Mouse (Mus musculus) adrenal gland, adult (tissue): ENCODE results near the gene Col13a1.

ENCODE experiments used
- DNase-seq, 2 experiments: peaks; one replicate each; pipeline ENCODE4 v3.0.0; 2022 to 2023; ENCODE audit warnings: low spot score in 1 of 2; ENCODE audit not compliant: inconsistent age in 2 of 2

The Col13a1 gene

DNA sequence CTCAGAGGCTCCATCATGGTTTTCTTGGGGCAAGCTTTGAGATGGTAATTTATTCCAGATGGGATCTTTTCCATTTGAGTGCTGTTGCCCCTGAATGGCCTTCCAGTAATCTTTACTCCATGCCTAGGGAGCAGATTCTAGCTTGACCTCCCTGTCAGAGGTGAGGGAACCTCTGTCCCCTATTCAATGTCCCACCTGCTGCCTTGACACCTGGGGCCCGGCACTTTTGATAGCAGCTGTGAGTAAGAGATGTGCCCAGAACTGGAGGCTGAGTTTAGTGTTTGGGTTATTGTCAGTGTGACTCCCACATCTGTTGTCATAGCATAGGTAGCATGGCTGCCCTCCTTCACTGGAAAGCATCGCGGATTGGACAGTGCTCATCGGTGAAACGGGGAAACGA, 147.2 kb downstream of the Col13a1 start:
- no peak for DNase-seq

DNA sequence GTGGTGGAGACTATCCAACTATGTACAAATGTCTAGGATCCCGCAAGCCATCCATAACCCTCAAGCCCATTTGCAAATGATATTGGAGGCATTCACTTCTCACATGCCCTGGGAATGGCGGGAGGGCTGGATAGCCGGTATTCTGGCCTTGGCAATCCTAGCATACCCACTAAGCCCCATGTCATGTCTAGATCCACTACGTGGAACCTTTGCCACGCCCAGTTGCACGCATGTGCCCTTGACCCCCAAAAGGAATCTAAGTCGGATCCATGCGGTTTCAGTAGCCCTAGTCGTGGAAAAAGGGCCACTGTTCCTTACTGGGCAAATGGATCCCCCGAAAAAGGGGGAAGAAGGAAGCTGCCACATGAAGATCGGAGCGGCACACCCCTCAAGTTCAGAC, 147.7 kb downstream of the Col13a1 start:
- no peak for DNase-seq

DNA sequence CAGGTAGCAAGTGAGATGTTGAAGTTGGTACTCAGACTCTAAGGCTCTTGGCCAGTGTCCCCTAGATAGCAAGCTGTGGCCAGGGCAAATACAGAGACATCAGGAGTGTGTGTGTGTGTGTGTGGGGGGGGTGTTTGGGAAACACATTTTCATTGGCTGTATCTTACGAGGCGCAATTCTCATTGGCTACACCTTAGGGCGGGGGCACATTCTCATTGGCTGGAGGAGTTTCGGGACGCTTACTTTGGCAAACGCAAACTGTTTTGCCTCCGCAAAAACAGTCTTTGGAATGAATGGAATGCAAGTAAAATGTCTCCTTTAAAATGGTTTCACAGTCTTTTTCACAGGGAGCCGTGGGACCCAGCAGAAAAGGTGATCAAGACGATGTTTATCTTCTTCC, 148.1 kb downstream of the Col13a1 start:
- no peak for DNase-seq

DNA sequence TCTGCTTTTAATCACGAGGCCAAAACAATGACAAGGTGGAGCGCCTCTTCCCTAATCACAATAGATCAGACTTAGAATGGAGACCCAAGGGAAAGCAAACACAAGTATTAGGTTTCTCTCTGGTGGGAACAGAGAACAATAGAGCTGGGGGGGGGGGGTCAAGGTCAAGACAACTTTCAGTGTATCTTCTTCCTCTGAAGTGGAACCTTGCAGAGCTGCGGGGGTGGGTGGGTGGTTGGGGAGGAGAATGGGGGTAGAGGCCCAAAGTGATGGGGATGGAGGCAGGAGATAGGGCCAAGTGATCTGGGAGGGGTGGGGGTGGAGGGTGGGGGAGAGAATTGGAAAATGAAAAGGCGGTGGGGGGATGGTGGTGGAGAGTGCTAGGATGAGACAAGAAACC, 149.9 kb downstream of the Col13a1 start:
- no peak for DNase-seq

DNA sequence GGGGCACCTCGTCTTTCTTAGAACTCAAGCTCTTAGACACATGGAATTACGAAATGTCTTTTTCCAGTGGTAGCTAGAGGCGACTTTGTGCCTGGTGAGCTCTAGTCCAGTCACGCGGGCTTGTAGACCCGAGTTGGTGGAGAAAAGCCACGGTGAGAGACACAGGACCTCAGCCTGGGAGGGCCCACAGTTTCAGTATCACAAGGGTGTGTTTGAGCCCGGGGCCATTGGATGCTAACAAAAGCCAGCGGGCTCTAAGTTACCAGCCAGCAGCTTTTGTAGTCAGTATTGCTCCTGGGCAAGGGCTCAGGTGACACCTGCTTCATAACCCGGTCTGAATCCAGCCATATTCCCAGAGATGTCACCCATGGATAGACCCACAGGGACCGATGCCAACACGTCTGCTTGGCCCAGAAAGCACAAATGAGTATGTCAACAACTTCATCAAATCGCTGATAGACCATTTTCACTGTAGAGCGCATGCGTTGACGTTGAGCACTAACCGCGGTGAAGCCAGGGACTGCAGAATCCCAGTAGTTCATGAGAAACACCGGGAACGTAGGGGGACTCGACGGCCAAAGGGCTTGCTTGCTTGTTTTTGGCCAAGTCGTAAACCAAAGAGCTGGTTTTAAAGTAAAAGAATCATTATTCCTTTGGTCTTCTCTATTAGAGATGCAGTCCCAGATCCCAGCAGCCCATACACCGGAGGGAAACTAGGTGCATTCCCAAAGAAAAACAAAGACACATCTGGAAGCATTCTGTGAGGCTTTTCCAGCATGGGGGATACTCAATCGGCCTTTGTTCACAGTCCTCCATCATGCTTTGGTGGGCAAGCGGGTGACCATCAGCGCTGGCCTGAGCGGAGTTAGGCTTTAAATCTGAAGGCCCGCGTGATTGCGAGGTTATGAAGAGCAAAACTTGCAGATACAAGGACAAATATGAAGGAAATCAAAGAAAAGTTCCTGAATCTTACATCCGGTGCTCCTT, 150.7 kb downstream of the Col13a1 start:
- DNase-seq, result no peak

DNA sequence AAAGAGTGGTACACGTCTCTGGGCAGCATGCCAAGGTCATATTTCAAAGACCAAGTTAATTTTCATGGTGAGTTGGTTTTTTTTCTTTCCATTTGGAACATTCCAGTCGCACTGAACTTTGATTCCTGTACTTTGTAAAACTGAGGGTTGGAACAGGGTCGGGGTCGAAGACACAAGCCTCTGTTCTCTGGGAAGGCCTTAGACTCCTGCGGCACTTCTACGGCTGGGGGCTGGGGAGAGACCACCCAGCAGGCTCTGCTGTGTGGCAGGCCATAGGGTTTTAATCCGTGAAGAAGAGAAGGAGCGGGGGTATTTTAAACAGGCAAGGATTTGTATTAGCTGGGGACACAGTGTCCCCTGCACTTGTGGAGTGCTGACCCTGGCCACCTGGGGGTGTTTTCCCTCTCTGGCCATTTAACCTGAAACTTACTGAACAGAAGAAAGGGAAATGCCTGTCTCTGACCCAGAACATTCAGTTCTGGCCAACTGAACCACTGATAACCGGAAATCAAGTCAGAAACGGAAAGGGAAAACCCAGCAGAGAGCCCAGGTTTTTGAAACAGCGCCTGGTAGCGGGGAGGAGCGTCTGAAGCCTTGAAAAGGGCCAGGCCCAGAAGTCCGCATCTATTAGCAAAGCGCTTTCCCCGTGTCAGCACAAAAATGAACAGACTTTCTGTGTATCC, 152.0 kb downstream of the Col13a1 start:
- DNase-seq, result peak; percentile 61 to 75

DNA sequence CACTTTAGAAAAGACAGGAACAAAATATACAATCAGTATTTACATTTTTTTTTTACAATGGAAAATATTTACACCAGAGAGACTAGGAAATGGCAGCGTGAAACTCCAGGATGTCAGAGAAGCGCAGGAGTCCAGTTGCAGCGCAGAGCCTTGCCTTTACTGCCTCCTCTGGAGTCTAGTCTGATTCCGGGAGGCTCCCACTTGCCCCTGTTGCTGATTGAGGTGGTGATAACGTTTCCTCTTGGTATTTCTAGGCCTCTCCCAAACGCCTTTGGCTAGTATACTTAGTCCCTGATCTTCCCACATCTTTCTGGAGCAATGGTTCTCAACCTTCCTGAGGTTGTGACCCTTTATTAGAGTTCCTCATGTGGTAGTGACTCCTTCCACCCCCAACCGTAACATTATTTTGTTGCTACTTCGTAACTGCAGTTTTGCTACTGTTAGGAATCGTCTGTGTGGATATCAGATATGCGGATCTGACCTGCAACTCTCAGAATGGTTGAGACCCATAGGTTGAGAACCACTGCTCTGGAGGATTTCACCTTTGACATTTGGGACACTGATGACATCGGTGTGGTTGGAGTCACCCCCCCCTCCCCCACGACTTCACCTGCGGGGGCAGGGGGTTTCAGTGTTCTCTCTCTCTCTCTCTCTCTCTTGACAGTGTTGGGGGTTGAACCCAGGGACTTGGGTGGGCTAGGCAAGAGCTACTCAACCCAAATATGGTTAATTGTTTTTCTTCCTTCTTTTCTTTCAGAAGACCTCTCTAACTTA, 152.7 kb downstream of the Col13a1 start:
- DNase-seq, result peak in 1 of 2 experiments; percentile 18

DNA sequence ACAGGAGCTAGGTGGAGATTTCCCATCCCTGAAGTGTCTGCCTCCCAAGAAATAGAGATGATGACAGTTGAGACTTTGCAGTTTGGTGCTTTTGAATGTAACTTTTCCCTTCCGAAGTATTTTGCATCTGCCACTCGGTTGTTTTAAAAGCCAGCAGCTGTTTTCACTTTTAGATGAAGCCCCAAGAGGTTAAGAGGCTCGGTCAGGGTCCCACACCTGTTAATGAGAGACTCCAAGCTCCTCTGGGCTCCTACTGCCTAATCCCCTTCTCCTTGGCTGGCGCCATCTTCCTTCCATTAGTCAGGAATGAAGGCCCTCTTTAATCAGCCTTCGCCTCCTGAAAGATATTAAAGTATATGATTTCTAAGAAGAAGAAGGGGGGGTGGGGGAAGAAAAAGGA, 153.4 kb downstream of the Col13a1 start:
- DNase-seq, result no peak

DNA sequence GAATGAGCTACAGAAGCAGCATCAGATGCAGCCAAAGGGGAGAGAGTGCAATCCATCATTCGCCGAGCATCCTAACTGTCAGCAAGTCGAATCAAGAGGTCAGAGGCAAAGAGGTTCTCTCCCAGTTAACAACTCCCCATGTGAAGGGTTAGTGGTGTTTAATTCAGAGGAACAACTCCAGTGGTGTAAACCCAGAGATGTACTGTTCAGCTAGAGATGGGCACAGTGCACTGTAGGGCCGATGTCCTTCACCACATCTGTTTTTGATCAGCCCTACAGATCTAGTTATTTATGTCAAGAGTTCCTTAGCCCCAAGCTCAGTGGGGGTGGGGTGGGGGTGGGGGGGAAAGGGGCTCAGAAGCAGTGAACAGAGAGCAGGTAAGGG, 155.2 kb downstream of the Col13a1 start:
- no peak for DNase-seq

DNA sequence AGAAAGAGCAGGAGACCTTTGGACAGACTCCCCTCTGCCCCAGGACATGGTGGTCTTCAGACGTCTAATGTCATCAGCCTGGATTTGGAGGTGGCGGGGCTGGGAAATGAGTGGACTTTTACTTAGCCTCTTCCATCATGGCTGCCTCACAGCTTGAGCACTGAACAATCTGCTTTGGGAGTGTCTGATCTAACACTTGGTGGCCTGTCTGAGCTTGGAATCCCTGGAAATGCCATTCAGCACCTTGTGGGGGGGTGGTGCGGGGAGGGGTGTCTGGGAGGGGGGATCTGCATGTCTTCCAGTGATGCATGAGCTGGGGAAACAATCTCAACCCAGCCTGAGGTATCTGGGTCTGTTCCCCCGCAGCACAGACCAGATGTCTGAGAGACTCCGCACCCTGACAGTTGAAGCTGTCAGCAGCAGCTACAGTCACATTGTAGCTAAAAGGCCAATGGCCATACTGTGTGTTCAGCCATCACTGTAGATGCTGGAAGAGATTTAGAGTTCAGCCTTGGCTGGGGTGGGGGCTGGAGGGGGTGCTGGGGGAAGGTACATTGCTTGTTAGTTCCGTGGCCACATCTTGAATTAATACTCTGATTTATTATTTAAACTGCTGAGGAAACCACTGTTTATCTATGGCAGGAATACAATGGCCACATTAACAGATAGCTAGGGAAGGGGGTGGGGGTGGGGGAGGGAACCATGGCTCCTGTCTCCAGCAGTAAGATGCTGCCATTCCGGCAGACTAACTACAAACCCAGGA, 155.8 kb downstream of the Col13a1 start:
- DNase-seq, result no peak

DNA sequence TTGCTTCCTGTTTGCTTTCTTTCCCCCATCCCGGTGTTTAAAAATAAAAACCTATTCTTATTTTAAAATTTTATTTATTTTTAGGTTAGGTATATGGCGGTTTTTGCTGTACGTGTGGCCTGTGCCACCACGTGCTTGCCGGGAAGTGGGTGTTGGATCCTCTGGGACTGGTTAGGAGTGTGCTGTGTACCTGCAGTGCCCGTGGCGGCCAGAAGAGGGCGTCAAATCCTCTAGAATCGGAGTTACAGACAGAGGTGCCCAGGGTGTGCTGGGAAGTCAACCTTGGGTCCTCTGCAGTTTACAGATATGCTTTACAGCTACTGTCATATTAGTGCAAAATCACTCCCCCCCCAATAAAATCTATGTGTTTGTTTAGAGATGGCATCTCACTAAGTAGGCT, 158.9 kb downstream of the Col13a1 start:
- DNase-seq, result peak in 1 of 2 experiments; percentile 22

DNA sequence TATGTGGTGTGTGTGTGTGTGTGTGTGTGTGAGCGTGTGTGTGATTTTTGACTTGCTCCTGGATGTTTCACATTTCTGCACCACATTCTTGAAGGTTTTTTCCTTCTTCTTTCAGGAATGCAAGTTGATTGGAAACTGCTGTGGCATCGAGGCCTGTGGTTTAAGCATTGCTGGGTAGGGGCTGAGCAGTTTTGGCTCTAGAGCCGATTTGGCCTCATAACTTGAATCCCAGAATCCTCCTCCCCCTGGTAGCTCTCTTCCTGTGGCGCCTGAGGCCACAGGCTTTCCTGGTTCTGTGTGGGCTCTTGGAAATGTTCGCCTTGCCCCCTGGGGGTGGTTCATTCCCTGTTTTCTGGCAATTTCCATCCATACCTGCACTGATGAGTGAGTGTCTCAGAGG, 166.9 kb downstream of the Col13a1 start:
- no peak for DNase-seq

DNA sequence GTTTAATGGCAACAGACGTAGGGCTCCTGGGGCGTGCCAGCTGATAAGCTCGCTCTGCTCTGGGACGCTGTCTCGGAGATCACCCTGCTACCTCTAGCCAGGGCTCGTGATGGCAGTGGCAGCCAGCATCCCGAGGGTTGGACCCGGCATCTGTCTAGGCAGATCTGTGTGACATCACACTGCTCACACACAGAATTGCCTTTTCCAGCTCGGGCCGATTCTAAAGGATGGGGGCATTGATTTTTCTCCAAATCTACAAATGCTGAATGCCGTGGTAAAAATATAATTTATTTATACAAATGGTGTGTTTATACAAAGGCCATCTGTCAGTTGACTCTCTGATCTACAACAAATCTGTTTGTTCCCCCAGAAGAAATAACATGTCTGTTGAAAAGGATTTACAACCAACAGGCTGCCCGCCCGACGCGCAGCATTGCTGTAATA, 180.8 kb downstream of the Col13a1 start:
- no peak for DNase-seq

DNA sequence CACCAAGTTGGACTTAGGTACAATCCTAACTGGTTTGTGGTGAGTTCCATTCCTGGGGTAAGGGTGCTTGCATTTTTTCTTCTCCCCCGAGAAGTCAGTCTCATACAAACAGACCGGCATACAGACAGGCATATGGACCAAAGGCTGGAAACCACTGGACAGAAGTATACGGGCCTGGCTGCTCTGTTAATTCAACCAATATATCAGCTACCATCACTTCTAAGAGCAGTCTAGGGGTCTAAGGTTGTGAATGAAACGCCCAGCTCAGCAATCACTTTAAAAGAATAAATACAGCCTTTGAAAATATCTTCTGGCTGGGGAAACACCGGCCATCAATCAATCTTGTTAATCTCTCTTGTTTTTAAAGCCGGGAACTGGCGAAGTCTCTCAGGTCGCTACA, 183.4 kb downstream of the Col13a1 start:
- no peak for DNase-seq

DNA sequence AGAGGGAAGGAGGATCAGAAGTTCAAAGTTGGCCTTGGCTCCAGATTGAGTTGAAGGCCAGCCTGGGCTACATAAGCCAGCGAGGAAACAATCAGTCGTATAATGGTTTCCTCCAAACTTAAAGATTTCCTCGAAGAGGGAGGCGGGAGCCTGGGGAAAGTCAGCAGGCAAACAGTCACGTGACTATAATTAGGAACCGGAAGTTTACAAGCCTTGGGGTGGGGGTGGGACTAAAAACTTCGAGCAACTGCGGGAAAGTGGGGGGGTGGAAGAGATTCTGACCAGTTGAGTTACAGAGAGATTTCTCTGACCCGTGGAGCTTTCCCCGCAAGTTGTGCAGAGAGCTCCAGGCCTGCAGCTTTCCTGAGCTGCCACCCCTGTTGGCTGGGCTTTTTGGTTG, 183.9 kb downstream of the Col13a1 start:
- no peak for DNase-seq

DNA sequence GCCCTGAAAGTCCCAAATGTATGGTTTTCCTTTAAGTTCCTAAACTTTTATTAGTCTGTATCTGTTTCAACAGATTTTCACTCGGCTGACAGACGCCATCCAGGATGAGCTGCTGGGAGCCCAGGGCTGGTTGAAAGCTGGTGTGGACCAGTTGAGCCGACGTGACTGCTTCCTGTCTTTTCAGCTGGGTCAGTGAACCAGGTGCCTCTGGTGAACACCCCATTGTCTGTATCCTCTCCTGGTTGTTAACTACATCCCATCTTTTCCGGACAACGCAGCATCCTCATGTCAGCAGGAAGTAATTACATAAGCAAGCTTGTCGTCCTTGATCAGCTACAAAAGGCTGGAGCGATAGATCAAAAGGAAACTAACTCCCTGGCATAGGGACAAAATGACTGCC, 185.9 kb downstream of the Col13a1 start:
- peak in 1 of 2 experiments; percentile 43 for DNase-seq

DNA sequence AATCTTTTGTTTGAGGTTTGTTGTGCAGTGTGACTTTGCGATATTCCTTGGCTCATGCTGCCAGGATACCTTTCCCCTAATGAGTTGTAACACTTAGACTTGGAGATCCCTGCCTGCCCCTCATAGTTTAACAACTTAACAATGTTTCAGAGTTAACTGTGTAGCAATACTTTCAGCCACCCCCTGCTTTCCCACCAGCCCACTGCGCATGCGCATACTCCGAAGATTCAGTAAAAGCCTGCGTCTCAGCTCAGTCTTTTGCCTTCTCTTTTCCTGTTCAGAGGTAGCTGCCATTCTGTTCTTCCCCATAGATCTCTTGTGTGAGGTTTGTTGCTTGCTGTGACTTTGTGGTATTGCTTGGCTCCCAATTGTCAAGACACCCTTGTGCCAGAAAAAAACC, 190.4 kb downstream of the Col13a1 start:
- DNase-seq, result no peak
